8 mouse cellular contexts compared by ENCODE assay signal in the genomic region with DNA sequence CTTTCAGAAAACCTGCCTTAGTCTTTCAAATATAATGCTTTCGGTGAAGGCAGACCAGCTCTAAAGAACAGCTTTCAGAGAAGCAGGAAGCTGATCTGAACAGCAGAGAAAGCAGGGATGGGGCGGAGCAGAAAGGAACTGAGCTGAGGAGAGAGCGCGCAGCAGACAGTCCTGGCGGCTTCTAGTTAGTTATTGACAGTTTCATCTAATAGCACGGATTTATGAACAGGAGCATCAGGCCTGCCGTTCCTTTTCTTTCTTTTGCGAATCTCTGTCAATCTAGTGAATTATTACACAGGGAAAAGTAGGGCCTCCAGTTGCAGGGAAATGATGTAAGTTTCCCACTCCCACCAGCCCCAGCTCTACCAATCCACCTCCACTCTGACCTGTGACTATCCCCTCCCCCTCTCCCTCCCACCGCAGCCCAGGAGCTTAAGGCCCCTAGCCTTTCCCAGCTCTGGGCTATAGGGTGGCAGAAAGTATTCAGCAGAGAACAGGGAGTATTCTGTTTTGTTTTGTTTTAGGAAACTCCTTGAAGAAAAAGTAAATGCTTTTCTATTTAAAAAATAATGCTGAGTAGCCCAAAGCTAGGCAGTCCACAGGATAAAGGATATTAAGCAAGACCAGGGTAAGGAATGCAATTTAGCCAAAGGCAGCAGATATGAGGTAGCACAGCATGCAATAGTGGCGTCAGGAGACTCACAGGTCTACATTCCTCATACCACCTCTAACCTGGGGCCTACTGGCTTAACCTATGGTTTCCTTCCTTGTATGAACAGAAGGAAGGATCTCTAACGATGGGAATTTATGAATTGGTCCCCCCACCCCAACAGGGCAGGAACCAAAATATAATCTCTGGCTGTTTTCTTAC.
DNase-seq lines count a peak whose midpoint lies in the region; ATAC-seq lines count a peak whose summit lies in the region.

No protein-coding gene starts in this region.

- H3K36me3 ChIP-seq in stomach, embryonic 15.5 days = no peaks in the 10 kb centered on the region

- DNase-seq in right cerebral cortex, adult 18-20 months = peak; percentile 54
- no peak for DNase-seq in right cerebral cortex, postnatal 36 days (ENCODE audit: low spot score in 2 of 2)
- DNase-seq in cerebellum, postnatal 36 days = peak; percentile 34 to 48
- DNase-seq in heart, adult 8-10 months (ENCODE audit: low spot score) = peak; percentile 19
- DNase-seq in kidney, adult 18-20 months = peak; percentile 63
- DNase-seq in left cerebral cortex, postnatal 4 days = peak; percentile 55

- peak overlapping the region; percentile 47 for H3K4me3 ChIP-seq in stomach, embryonic 15.5 days (replicated peaks)

- H3K4me1 ChIP-seq in stomach, embryonic 15.5 days = no peaks in the 10 kb centered on the region

- no peaks in the 10 kb centered on the region for H3K9me3 ChIP-seq in stomach, embryonic 15.5 days

- no peak overlapping the region for H3K9ac ChIP-seq in stomach, embryonic 15.5 days

- WGBS in stomach, embryonic 15.5 days = 9% methylated on average over 11 of the region's 11 CpGs

- ATAC-seq in megakaryocyte-erythroid progenitor cell, adult 5-6 weeks (replicated peaks; ENCODE audit: low FRiP score, low TSS enrichment, poor library complexity, severe bottlenecking) = peak; percentile 73
- peak; percentile 92 for ATAC-seq in stomach, embryonic 15.5 days (ENCODE audit: insufficient read depth, low FRiP score, low read depth)

- no peaks in the 10 kb centered on the region for H3K27me3 ChIP-seq in stomach, embryonic 15.5 days (replicated peaks)

- peak overlapping the region; percentile 85 for H3K27ac ChIP-seq in stomach, embryonic 15.5 days

- peak overlapping the region; percentile 56 for H3K4me2 ChIP-seq in stomach, embryonic 15.5 days

- intact Hi-C loops in left cerebral cortex, postnatal 4 days (cut with DNase I) = loop anchor here (10.0 kb wide), 1 partner anchor 160 kb away; no protein-coding TSS in a partner anchor

Comparison
In these comparisons a context has a peak if more than half of its experiments do, and no peak if none do; other contexts are left out.
1. DNase-seq: peak in right cerebral cortex, adult 18-20 months (single experiment), cerebellum, postnatal 36 days (2 of 2), heart, adult 8-10 months (single experiment), kidney, adult 18-20 months (single experiment) and left cerebral cortex, postnatal 4 days (single experiment); none in right cerebral cortex, postnatal 36 days (0 of 2).